Mouse (Mus musculus) hindbrain, embryonic 15.5 days (tissue): ENCODE results near the gene Ralgapa2. TPM values are rescaled to one million over a fixed set of nuclear protein-coding genes. Genes with fewer than 3 reads are reported as not detected.

Experiments
- ATAC-seq: fragments of 200-750 bp; cut with Nextera tagmentation; 2 replicates; pipeline ENCODE4 v1.8.0; 2017; ENCODE audit warnings: low read depth, moderate number of reproducible peaks, moderate TSS enrichment; ENCODE audit not compliant: low FRiP score
- H3K27ac ChIP-seq: fragments of 300-500 bp; sonication (generic); replicated peaks from 2 replicates; pipeline ENCODE4 v1.5.1; 2015; ENCODE audit warnings: mild to moderate bottlenecking, inconsistent platforms
- H3K27me3 ChIP-seq: fragments of 300-500 bp; sonication (generic); 2 replicates; pipeline ENCODE4 v1.6.1; 2015; ENCODE audit warnings: control low read depth, inconsistent platforms
- H3K36me3 ChIP-seq: fragments of 300-500 bp; sonication (generic); 2 replicates; pipeline ENCODE4 v1.6.1; 2015; ENCODE audit warnings: control low read depth, inconsistent platforms
- H3K4me1 ChIP-seq: fragments of 300-500 bp; sonication (generic); replicated peaks from 2 replicates; pipeline ENCODE4 v1.6.1; 2015; ENCODE audit warnings: control low read depth, inconsistent platforms
- H3K4me2 ChIP-seq: fragments of 300-500 bp; sonication (generic); 2 replicates; pipeline ENCODE4 v1.6.1; 2015; ENCODE audit warnings: moderate library complexity, mild to moderate bottlenecking, inconsistent platforms
- H3K4me3 ChIP-seq: fragments of 300-500 bp; sonication (generic); 2 replicates; pipeline ENCODE4 v1.5.1; 2015; ENCODE audit warnings: mild to moderate bottlenecking, inconsistent platforms
- H3K9ac ChIP-seq: fragments of 300-500 bp; sonication (generic); 2 replicates; pipeline ENCODE4 v1.6.1; 2015; ENCODE audit warnings: inconsistent platforms
- H3K9me3 ChIP-seq: fragments of 300-500 bp; sonication (generic); 2 replicates; pipeline ENCODE4 v1.6.1; 2016; ENCODE audit warnings: control low read depth, inconsistent platforms
- WGBS: fragments of 180-500 bp; shearing (Covaris S2); methylation state at CpG from one replicate; pipeline ENCODE4 v1.1.7; 2015; 5-methylcytosine and 5-hydroxymethylcytosine counted together
- polyA plus RNA-seq: library from polyadenylated mRNA; unstranded; fragments of >200 nt; fragmentation: Nextera tagmentation; extraction: Ambion mirVana; gene quantifications from 2 replicates; pipeline ENCODE4 v1.2.1, GENCODE M21; 2015

Ralgapa2 gene
- polyA plus RNA-seq, 1 experiment from 2014 or later: 10.1 TPM

- peak; percentile 88 for ATAC-seq
- Histone ChIP-seq H3K9ac (peak overlapping the region; percentile 76), H3K4me3 (peak overlapping the region; percentile 80), H3K4me2 (peak overlapping the region; percentile 87), H3K4me1 (peaks cover 59% of the 10 kb centered on the region), H3K9me3 (no peaks in the 10 kb centered on the region), H3K36me3 (no peaks in the 10 kb centered on the region), H3K27me3 (peaks cover 23% of the 10 kb centered on the region; the same call in 1 of the 2 replicates), H3K27ac (peak overlapping the region; percentile 91)
- 0% methylated on average over 19 of the region's 44 CpGs for WGBS
Measured at GRCm38 (mm10) chr2:146221929-146222278, 290.2 kb downstream of the Ralgapa2 start.

- H3K36me3 ChIP-seq: no peaks in the 10 kb centered on the region
- WGBS: under 1% methylated on average over 66 of the region's 86 CpGs
- H3K4me3 ChIP-seq: peak within 1 kb of the TSS; percentile 80
- peak within 1 kb of the TSS; percentile 87 for H3K4me2 ChIP-seq
- 0 out of 2 replicates have a peak, but pooled peaks cover 18% of the 10 kb centered on the region for H3K27me3 ChIP-seq
- no peaks in the 10 kb centered on the region for H3K9me3 ChIP-seq
- peak within 1 kb of the TSS; percentile 91 for H3K27ac ChIP-seq
- peak within 1 kb of the TSS; percentile 76 for H3K9ac ChIP-seq
- H3K4me1 ChIP-seq: peaks cover 56% of the 10 kb centered on the region
- peak; percentile 81 for ATAC-seq
Measured at GRCm38 (mm10) chr2:146221076-146221928, 290.8 kb downstream of the Ralgapa2 start, which contains the start of gene Insm1. Gene Insm1, plus strand, starts transcription at chr2:146221921.

- ATAC-seq: no peak
- WGBS: 1% methylated on average over 24 of the region's 24 CpGs
- peaks cover 60% of the 10 kb centered on the region for H3K4me1 ChIP-seq
- 0 out of 2 replicates have a peak, but pooled peaks cover 22% of the 10 kb centered on the region for H3K27me3 ChIP-seq
- no peaks in the 10 kb centered on the region for H3K9me3 ChIP-seq
- H3K4me2 ChIP-seq: peak overlapping the region; percentile 87
- H3K27ac ChIP-seq: peak overlapping the region; percentile 91
- H3K36me3 ChIP-seq: no peaks in the 10 kb centered on the region
- H3K9ac ChIP-seq: 0 out of 2 replicates have a peak overlapping the region, but pooled peaks have one; percentile 11
- peak overlapping the region; percentile 80 for H3K4me3 ChIP-seq
Measured at GRCm38 (mm10) chr2:146220591-146221075, 291.5 kb downstream of the Ralgapa2 start.

- 0 out of 2 replicates have a peak, but pooled peaks cover 21% of the 10 kb centered on the region for H3K27me3 ChIP-seq
- WGBS: 11% methylated on average over 11 of the region's 11 CpGs
- H3K4me3 ChIP-seq: no peak overlapping the region
- H3K9ac ChIP-seq: no peak overlapping the region
- 0 out of 2 replicates have a peak overlapping the region, but pooled peaks have one; percentile 58 for H3K4me2 ChIP-seq
- H3K36me3 ChIP-seq: no peaks in the 10 kb centered on the region
- H3K27ac ChIP-seq: no peak overlapping the region
- no peak for ATAC-seq
- H3K9me3 ChIP-seq: no peaks in the 10 kb centered on the region
- peaks cover 63% of the 10 kb centered on the region for H3K4me1 ChIP-seq
Measured at GRCm38 (mm10) chr2:146219791-146220190, 292.4 kb downstream of the Ralgapa2 start.

- peaks cover 63% of the 10 kb centered on the region for H3K4me1 ChIP-seq
- ATAC-seq: no peak
- no peaks in the 10 kb centered on the region for H3K9me3 ChIP-seq
- no peaks in the 10 kb centered on the region for H3K36me3 ChIP-seq
- H3K27ac ChIP-seq: no peak overlapping the region
- peak overlapping the region; percentile 58 for H3K4me2 ChIP-seq
- 0 out of 2 replicates have a peak, but pooled peaks cover 21% of the 10 kb centered on the region for H3K27me3 ChIP-seq
- no peak overlapping the region for H3K9ac ChIP-seq
- 5% methylated on average over 19 of the region's 19 CpGs for WGBS
- no peak overlapping the region for H3K4me3 ChIP-seq
Measured at GRCm38 (mm10) chr2:146218881-146219535, 293.1 kb downstream of the Ralgapa2 start.

- Histone ChIP-seq H3K4me2 (peak overlapping the region; percentile 58), H3K4me1 (peaks cover 55% of the 10 kb centered on the region), H3K27me3 (0 out of 2 replicates have a peak, but pooled peaks cover 21% of the 10 kb centered on the region), H3K36me3 (no peaks in the 10 kb centered on the region), H3K9me3 (no peaks in the 10 kb centered on the region), H3K27ac (peak overlapping the region; percentile 12; the same call in 1 of the 2 replicates), H3K9ac (peak overlapping the region; percentile 21; the same call in 1 of the 2 replicates), H3K4me3 (peak overlapping the region; percentile 29)
- WGBS: under 1% methylated on average over 40 of the region's 40 CpGs
- ATAC-seq: no peak
Measured at GRCm38 (mm10) chr2:146218161-146218691, 293.9 kb downstream of the Ralgapa2 start.

GRCm38 (mm10) chr2:146217227-146217980 lies 294.7 kb downstream of the Ralgapa2 start:
- H3K4me1 ChIP-seq: peaks cover 49% of the 10 kb centered on the region
- no peaks in the 10 kb centered on the region for H3K36me3 ChIP-seq
- no peak overlapping the region for H3K9ac ChIP-seq
- H3K9me3 ChIP-seq: no peaks in the 10 kb centered on the region
- no peak for ATAC-seq
- 0 out of 2 replicates have a peak, but pooled peaks cover 28% of the 10 kb centered on the region for H3K27me3 ChIP-seq
- WGBS: 2% methylated on average over 16 of the region's 16 CpGs
- peak overlapping the region; percentile 58 for H3K4me2 ChIP-seq
- H3K4me3 ChIP-seq: no peak overlapping the region; the same call in 1 of the 2 replicates
- peak overlapping the region; percentile 12; the same call in 1 of the 2 replicates for H3K27ac ChIP-seq

- Histone ChIP-seq H3K9me3 (no peaks in the 10 kb centered on the region), H3K36me3 (no peaks in the 10 kb centered on the region), H3K9ac (no peak overlapping the region), H3K27me3 (0 out of 2 replicates have a peak, but pooled peaks cover 31% of the 10 kb centered on the region), H3K27ac (no peak overlapping the region), H3K4me3 (no peak overlapping the region), H3K4me2 (no peak overlapping the region), H3K4me1 (peaks cover 43% of the 10 kb centered on the region)
- 17% methylated on average over 14 of the region's 14 CpGs for WGBS
- ATAC-seq: no peak
Measured at GRCm38 (mm10) chr2:146216111-146217064, 295.8 kb downstream of the Ralgapa2 start.

GRCm38 (mm10) chr2:146214715-146215114 lies 297.4 kb downstream of the Ralgapa2 start:
- H3K9ac ChIP-seq: no peak overlapping the region
- WGBS: under 1% methylated on average over 9 of the region's 9 CpGs
- no peak overlapping the region for H3K4me2 ChIP-seq
- H3K9me3 ChIP-seq: no peaks in the 10 kb centered on the region
- 0 out of 2 replicates have a peak, but pooled peaks cover 31% of the 10 kb centered on the region for H3K27me3 ChIP-seq
- no peak for ATAC-seq
- H3K4me1 ChIP-seq: peaks cover 32% of the 10 kb centered on the region
- H3K27ac ChIP-seq: no peak overlapping the region
- H3K4me3 ChIP-seq: no peak overlapping the region
- H3K36me3 ChIP-seq: no peaks in the 10 kb centered on the region

- ATAC-seq: no peak
- Histone ChIP-seq H3K27me3 (0 out of 2 replicates have a peak, but pooled peaks cover 17% of the 10 kb centered on the region), H3K9ac (no peak overlapping the region), H3K4me3 (no peak overlapping the region), H3K4me2 (no peak overlapping the region), H3K36me3 (no peaks in the 10 kb centered on the region), H3K27ac (no peak overlapping the region), H3K9me3 (no peaks in the 10 kb centered on the region), H3K4me1 (0 out of 2 replicates have a peak, but pooled peaks cover 7% of the 10 kb centered on the region)
- WGBS: 38% methylated on average over 4 of the region's 4 CpGs
Measured at GRCm38 (mm10) chr2:146210968-146211367, 301.2 kb downstream of the Ralgapa2 start.
